Mouse (Mus musculus): Measurements from ENCODE around the gene Gm29582. TPM values are rescaled to one million over a fixed set of nuclear protein-coding genes. Genes with fewer than 3 reads are reported as not detected.

The Gm29582 gene
- not detected in 2 replicates for polyA plus RNA-seq (2012)

DNA sequence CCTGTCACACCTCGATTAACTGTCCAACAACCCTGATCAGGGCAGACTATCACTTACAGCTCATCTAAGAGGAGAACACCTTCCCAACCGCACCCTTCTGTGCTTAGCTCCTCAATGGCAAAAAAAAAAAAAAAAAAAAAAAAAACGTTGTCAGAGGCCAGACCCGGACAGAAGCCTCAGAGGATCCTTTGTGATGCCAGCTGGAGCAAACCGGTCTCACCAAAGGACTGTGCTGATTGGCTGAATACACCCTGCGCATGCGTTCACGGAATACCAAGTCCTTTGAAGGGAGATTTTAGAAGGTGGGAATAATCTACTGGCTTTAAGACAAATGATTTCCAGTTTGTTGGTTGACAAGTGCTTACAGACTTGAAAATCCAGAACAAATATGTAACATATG lies at the start of gene Gm29582:
TSS of gene Gm29582 (minus strand) at position 101 of the 400 bp plus-strand sequence.

